Mouse (Mus musculus) testis, adult 2 months (tissue): Measurements from ENCODE around the gene Grin2b.

Source experiments
- CTCF ChIP-seq: fragments of 200-500 bp; IDR thresholded peaks from 2 replicates; pipeline ENCODE4 v1.5.1; 2012; ENCODE audit warnings: low read depth, mild to moderate bottlenecking, inconsistent platforms, low read length, moderate library complexity; ENCODE audit not compliant: control insufficient read depth, insufficient read depth, insufficient replicate concordance
- POLR2A ChIP-seq: fragments of 200-500 bp; IDR thresholded peaks from 2 replicates; pipeline ENCODE4 v1.6.1; 2012; ENCODE audit warnings: low read depth, mild to moderate bottlenecking, inconsistent platforms, low read length, moderate library complexity; ENCODE audit not compliant: control insufficient read depth

DNA sequence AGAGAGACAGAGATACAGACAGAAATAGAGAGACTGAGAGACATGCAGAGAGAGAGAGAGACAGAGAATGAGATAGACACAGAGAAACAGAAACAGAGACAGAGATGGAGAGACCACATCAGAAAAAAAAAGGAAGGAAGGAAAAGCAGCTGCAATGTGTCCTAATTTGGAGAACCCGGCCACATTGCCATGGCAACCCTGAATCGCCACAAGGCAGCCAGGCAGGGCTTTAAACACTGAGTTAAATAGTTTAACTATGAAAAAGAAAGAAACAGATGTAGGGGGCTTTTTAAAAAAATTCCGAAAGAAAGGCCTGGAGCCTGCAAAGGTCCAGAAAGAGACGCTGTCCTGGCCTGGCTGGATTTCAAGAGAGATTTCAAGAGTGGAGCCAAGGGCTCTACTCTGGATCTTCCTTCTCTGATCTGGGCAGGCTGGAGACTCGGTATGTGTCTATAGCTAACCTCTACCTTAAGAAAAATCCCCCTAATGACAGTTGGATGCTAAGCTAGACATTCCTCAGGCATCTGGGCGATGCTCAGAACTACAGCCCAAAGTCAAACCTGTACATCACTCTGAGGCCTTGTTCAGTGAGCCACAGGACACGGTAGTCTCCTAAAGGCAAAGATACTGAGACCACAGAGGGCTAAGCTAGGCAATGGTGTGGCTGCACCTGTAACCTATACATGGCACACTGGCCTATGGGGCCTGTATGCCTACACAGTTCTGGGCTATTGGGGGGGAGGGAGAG is 162.8 kb downstream of the Grin2b start:
- TF ChIP-seq CTCF (no peak), POLR2A (no peak)
